Mouse (Mus musculus) layer of hippocampus, postnatal 14 days (tissue): Measurements from ENCODE around the gene Chkb. TPM values are rescaled to one million over a fixed set of nuclear protein-coding genes. Genes with fewer than 3 reads are reported as not detected.
A peak's percentile ranks its signal among the peaks of the same experiment; 100 is the strongest.

Experiments used
- DNase-seq, 2 experiments: peaks; one replicate each; pipeline ENCODE4 v3.0.0; 2021 to 2022; ENCODE audit warnings: low spot score in 2 of 2, mixed read lengths in 1 of 2
- long read RNA-seq, 2 experiments: library from polyadenylated mRNA; stranded (forward); transcript quantifications; one replicate each; pipeline ENCODE4 v2.0.0; 2021
- total RNA-seq, 2 experiments: library from RNA; stranded (reverse); gene quantifications; 2 replicates each; pipeline ENCODE4 v1.2.3; 2021

The Chkb gene
- total RNA-seq = 10 to 100 TPM; 44.3 to 50.0 TPM
- long read RNA-seq, experiment 1, transcript Chkb-201 (11 exons, 1,707 nt) = major isoform, 19 of 43 reads
- long read RNA-seq, experiment 1, transcript Chkb-208 (10 exons, 1,416 nt) = minor isoform, 9 of 43 reads
- long read RNA-seq, experiment 1, partial matches to known transcripts = 1 of 43 reads
- long read RNA-seq, experiment 1, other reads (novel, unspliced or antisense) = 14 of 43 reads
- long read RNA-seq, experiment 2, transcript Chkb-201 (11 exons, 1,707 nt) = major isoform, 27 of 54 reads
- long read RNA-seq, experiment 2, transcript Chkb-208 (10 exons, 1,416 nt) = minor isoform, 8 of 54 reads
- long read RNA-seq, experiment 2, partial matches to known transcripts = 2 of 54 reads
- long read RNA-seq, experiment 2, other reads (novel, unspliced or antisense) = 16 of 54 reads

DNA sequence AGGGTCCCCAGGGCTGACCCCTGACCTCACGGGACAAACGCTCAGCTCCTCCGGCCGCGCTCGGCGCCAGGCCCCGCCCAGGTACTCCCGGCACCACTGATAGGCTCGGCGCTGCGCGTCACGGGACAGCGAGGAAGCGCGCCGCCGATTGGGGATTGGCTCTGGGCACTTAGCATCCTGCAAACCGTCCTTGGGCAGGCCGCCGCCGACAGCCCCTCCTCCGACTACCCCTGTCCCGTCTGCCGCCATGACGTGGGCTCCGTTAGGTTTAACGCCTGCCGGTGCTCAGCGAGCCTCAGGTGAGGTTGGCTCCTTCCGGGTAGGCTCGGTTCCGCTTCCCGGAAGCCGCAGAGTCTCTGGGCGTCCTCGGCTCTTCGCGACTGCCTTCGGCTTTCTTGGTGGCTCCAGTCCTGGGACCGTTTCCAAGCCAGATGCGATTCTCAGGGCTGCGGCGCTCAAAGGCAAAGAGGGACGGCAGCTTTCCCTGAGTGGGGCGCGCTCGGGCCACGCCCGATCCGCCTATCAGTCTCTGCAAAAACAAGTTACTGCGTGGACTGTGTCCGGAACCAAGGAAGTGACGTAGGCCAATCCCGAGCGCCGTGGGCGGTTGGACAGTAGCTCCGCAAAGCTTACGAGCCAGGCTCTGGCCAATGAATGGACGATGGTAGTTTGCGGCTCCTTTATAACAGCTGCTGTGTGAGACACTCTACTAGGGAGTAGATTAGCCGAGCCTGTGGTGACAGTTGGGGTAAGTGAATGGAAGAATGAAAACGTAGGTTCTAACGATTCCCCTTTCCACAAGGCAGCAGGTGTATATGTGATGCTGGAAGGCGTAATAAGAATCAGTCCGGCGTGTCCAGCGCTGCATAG lies at the start of gene Chkb, which contains the start of the genes C730034F03Rik and Gm44502:
Chkb (minus strand) TSS at position 557 of the 870 bp plus-strand sequence.
C730034F03Rik (plus strand) TSS at position 238 of the 870 bp plus-strand sequence.
Gm44502 (minus strand) TSS at position 345 of the 870 bp plus-strand sequence.
- peak; percentile 91 to 95 for DNase-seq

DNA sequence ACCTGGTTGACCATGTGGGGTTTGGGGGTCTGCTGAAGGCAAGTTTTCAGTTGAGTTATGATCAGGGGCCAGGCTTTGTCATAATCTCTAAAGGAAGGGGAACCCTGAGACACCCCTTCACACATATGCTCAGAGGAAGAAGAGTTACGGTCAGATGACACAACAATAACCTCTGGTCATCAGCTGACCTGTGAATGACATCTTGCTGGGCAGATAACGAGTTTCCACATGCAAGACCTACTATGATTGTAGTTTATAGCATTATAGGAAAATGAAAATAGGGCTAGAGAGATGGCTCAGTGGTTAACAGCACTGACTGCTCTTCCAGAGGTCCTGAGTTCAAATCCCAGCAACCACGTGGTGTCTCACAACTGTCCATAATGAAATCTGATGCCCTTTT lies 48.9 kb upstream of the Chkb start:
- no peak for DNase-seq

GRCm38 (mm10) chr15:89477806-89478205 lies 48.1 kb upstream of the Chkb start:
- DNase-seq = no peak

DNA sequence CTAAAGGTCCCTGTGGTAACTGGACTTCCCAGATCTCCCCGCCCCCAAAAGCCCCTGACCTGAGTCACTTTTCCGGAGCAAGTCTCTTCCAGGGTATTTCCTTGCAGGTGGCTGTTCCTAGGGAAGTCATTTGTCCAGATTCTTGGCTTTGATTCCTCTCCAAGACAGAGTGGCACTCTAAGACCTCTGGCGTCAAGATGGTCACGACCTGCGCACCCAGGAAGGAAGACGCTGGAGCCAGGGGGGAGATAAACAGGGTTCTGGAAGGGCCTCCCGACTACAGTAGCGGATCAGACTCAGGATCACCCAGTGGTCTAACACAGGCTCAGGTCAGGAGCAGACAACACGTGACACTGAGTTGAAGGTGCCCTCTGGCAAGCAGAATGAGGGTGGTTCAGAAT lies 47.4 kb upstream of the Chkb start, which contains the start of gene Arsa:
Arsa (minus strand) TSS at position 335 of the 401 bp plus-strand sequence.
- DNase-seq = no peak

GRCm38 (mm10) chr15:89476475-89476815 lies 46.7 kb upstream of the Chkb start:
- DNase-seq = no peak

DNA sequence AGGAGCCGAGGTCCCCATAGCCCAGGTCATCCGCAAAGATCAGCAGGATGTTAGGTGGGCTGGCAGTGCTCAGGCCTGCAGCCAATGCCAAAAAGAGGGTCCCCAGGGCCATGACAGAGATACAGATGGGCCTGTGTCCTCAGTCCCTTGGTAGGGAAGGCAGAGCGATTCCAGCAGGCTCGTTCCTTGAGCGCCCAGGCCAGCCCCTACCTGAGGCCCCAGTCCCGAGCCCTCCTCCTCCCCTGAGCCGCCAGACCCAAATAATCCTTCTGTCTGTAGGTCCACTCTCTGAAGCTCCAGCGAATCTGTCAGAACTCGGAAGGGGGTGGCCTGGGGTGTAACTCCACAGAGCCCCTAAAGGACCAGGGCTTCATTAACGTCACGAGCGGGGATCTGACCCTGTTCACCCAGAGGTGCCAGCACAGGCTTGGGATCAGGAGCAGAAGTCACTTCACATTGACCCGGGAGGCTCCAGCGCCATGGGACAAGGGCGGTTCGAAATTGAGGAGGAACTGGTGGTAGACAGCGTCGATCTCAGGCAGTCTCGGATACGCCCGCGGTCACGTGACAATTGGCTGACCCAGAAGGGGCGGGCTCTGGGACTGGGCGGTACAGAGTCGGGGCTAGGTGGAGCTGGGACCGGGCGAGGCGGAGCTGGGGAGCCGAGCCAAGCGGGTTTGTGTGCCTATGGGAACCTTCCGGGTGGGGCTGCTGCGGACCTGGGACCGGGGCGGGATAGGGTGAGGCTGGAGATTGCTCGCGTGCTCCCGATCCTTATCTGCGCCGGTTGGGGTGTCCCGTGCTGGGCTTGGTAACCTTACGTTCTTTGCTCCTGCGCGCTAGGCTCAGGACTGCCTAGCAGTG lies 46.1 kb upstream of the Chkb start:
- peak; percentile 88 to 93 for DNase-seq

DNA sequence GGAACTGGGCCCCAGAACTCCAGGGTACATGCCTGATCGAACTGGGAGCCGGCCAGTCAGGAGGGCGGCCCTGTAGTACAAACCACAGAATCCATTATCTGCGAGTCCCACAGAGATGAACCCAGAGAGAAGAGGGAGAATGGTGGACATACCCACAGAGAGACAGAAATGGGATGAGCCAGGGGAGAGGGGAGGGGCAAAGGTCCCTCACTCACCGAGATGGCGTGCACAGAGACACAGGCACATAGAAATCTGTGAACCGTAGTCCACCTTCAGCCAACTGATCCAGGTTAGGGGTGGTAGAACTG lies 45.5 kb upstream of the Chkb start:
- DNase-seq = no peak

GRCm38 (mm10) chr15:89474596-89475292 lies 45.0 kb upstream of the Chkb start:
- no peak for DNase-seq

GRCm38 (mm10) chr15:89473921-89474320 lies 44.2 kb upstream of the Chkb start:
- no peak for DNase-seq

- no peak for DNase-seq
These were observed 43.7 kb upstream of the Chkb start for GRCm38 (mm10) chr15:89473370-89473769.

DNA sequence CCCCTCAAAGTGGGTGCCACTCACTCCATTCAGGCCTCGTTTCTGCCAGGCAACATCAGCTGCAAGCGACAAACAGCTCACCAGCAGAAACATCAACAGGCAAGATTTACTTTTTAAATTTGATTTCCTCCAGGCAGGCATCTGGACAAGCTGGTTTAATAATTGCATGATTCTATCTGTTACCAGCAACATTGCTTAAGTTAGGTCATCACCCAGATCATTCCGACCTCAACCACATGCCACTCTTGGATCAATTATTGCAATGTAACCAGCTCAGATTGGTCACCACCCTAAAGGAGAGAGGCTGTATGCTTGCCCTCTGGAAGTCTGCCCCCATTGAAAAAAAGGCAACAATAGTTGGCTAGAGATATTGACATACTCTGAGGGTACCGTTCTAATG lies 41.8 kb upstream of the Chkb start:
- no peak for DNase-seq

DNA sequence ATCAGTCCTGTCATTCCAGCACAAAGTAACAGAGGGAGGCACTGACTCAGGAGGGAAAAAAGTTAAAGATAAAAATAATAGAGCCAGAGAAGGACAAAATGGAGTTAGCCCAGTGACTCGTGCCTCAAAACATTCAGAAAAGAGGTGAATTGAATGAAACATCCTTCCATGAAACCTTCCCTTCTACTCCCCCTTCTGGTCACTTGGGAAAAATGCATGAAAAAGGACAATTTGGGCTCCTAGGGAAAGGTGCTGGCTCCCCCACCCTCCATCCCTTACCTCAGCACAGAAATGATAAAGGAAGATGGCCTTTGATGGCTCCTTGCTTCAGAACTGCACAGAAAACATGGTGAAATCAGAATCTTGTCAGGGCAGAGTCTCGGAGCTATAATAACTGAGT lies 38.9 kb upstream of the Chkb start:
- DNase-seq = no peak

GRCm38 (mm10) chr15:89465052-89465451 lies 35.3 kb upstream of the Chkb start:
- DNase-seq = no peak

DNA sequence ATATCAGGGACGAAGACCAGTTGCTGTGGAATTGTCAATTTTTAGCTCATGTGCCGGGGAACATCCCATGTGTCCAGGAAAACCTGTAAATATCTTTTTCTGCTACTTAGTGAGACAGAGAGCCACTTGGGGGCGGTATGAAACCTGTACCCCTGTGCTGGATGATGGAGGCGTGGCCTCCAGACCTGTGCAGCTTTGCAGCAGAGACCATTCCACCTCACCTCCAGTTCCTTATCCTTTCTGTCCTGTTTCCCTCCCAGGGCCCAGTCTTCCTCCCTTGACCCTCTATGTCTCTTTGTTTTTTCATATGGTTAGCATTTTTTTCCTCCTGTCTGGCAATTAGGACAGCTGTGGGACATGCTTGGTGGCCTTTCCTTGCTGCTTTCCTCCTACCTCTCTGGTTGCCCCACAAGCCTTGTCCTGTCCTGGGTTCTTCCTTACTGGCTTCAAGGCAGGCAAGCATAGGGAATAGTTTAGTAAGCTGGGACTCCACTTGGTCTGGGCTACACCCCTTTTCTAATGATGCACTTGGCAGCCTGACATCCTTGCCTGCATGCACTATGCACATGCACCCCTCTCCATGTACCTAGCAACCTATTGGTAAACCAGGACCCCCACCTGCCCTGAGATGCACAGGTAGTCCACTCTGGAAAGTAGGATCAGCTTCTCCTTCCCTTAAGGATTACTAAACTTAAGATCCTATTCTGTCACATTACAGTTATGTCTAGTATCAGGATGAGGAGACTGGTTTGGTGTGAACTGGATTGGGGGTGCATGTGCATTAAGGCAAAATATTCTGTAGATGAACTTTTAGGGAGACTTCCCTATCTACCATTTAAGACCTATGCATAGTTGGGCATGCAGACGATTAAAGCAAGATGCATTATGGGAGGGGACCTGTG lies 33.9 kb upstream of the Chkb start:
- no peak for DNase-seq

DNA sequence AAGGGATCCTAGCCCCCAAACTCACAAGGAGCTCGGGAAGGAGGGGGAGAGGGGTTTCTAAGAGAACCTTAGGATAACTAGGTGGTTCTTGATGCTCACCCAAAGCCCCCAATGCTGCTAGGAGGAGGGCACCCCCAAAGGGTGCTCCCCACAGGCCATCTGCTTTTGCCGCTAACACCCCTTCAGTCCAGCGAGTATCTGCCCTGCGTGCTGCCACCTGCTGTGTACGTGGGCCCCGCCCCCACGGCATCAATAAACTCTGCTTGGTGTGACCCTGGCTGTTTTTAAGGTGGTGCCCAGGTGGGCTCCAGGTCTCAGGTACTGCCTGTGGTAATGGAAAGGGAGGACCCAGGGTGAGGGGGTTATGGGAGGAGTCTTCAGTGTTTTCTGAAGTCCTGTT lies 32.5 kb upstream of the Chkb start:
- no peak for DNase-seq

DNA sequence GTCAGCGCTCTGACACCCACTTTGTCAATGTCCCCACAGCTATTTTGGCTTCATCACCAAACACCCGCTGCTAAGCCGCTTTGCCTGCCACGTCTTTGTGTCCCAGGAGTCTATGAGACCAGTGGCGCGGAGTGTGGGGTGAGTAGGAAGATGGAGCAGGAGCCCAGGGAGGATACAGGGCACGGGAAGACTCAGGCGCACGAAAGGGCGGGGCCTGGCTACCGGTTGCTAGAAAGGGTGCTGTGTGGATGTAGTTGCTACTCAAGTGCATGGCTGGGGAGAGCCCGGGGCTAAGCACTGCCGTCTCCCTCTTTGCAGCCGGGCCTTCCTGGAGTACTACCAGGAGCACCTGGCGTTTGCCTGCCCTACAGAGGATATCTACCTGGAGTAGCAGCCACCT lies 31.6 kb upstream of the Chkb start:
- DNase-seq = no peak

DNA sequence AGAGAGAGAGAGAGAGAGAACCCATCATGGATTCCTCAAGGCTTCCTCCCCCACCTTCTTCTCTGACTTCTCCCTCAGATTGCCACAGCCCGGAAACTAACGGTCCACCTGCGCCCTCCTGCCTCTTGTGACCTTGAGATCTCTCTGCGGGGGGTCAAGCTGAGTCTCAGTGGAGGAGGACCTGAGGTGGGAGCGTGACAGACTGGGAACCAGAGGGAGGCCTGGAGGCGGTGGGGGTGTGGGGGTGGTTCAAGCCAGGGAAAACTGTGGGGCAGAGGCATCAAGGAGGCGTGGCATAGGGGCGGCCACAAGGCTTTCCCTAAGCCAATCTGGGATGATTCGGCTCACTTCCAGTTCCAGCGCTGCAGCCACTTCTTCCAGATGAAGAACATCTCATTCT lies 30.6 kb upstream of the Chkb start:
- DNase-seq = no peak

DNA sequence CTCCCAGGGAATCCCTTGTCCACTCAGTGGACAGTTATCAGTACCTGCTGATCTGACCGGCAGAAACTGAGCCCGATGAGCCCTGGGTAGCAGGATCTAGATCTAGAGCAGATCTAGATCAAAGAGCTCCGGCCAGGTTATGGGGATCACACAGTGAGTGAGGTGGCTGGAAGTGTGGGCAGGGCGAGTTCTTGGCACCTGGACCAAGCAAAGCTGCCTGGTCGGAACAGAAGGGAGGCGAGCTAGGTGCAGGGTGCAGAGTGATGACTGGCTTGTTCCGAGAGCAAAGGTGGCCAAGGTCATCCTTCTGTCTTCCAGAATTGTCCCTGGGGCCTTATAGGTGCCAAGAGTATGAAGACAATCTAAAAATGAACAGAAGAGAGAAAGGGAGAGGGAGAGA lies 30.1 kb upstream of the Chkb start:
- DNase-seq = no peak

DNA sequence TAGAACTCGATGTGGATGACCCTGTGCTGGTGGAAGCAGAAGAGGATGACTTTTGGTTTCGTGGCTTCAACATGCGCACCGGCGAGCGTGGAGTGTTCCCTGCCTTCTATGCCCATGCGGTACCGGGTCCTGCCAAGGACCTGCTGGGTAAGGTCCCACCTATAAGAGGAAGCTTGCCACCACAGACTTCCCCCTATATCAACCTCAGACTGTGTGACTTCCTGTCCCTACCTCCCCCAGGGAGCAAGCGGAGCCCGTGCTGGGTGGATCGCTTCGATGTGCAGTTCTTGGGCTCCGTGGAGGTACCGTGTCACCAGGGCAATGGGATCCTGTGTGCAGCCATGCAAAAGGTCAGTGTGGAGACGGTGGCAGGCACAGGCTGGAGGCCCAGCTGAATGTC lies 29.2 kb upstream of the Chkb start:
- no peak for DNase-seq

DNA sequence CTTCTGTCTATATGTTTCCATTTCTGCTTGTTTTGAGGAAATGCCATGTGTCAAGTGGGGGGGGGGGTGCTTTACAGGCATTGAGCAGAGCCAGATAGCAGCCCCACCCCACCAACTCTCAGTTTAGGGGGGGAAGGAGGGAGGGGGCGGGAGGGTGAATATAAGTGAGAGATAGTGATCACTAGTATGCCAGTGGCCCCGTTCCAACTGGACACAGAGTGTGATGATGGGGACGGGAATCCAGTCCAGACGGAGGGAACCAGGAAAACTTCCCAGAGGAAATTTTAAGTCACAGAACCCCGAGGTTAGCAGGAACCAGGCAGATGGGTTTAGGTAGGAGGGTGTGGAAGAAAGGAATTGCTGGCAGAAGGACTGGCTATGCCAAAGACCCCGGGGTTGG lies 25.9 kb upstream of the Chkb start:
- no peak for DNase-seq
